Mouse (Mus musculus): ENCODE results near the gene Nkd1. TPM values are rescaled to one million over a fixed set of nuclear protein-coding genes. Genes with fewer than 3 reads are reported as not detected.
A peak's percentile ranks its signal among the peaks of the same experiment; 100 is the strongest.

Nkd1 gene
- polyA plus RNA-seq, 1 experiment = 68.5 TPM

DNA sequence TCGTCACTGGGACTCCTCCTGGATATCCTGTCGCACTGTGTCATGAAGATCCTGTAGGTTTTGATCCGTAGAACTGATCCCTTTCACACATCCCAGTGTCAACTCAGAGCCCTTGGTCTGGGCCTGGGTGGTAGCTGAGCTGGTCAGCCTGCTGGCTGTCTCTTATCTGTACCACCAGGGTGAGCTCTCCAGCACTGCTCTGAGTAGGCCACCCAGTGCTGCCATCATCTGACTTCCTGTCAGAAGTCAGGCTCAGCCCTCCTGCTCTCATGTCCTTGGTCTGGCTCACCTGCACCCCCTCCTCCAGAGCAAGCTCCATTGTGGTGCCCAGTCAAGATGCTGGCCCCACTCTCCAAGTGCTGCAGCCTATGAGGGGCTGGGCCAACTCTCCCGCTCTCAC, 18.8 kb downstream of the Nkd1 start:
- TF ChIP-seq POLR2A (IDR thresholded peaks at IDR 0.05; ENCODE audit: borderline replicate concordance, extremely low read depth, insufficient read depth, insufficient read length, poor library complexity, severe bottlenecking) (no peak), CTCF (IDR thresholded peaks at IDR 0.05; ENCODE audit: borderline replicate concordance, extremely low read depth, insufficient read depth, insufficient read length) (no peak)

GRCm38 (mm10) chr8:88542596-88543213, 21.6 kb downstream of the Nkd1 start:
- TF ChIP-seq CTCF (IDR thresholded peaks at IDR 0.05; ENCODE audit: borderline replicate concordance, extremely low read depth, insufficient read depth, insufficient read length) (no peak), POLR2A (IDR thresholded peaks at IDR 0.05; ENCODE audit: borderline replicate concordance, extremely low read depth, insufficient read depth, insufficient read length, poor library complexity, severe bottlenecking) (no peak)
- no peak for DNase-seq (ENCODE audit: low read depth)

More for the DNA sequence above, 18.8 kb downstream of the Nkd1 start:
- DNase-seq (ENCODE audit: low read depth) = no peak

- no peak for TF ChIP-seq CTCF (IDR thresholded peaks at IDR 0.05; ENCODE audit: borderline replicate concordance, extremely low read depth, insufficient read depth, insufficient read length)
- no peak for TF ChIP-seq POLR2A (IDR thresholded peaks at IDR 0.05; ENCODE audit: borderline replicate concordance, extremely low read depth, insufficient read depth, insufficient read length, poor library complexity, severe bottlenecking)
- DNase-seq (ENCODE audit: low read depth) = no peak
Measured at GRCm38 (mm10) chr8:88544677-88545076, 23.5 kb downstream of the Nkd1 start.

DNA sequence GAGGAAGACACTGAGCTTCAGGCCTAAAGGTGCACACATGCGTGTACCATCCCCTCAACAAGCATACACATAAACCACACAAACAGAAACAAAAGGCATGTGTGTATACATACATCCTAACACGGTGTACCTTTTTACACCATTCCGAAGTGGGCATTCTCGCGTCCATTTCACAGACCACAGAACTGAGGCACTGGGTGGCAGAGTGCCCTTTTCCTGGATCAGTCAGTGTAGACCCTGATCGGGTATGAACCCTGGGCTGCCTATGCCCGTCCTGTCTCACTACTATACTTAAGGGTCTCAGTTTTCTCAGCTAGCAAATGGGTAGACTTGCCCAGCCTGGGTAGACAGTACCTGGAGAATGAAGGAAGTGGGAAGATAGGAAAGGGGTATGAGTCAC, 24.3 kb downstream of the Nkd1 start:
- TF ChIP-seq CTCF (IDR thresholded peaks at IDR 0.05; ENCODE audit: borderline replicate concordance, extremely low read depth, insufficient read depth, insufficient read length) = no peak
- TF ChIP-seq POLR2A (IDR thresholded peaks at IDR 0.05; ENCODE audit: borderline replicate concordance, extremely low read depth, insufficient read depth, insufficient read length, poor library complexity, severe bottlenecking) = no peak
- no peak for DNase-seq (ENCODE audit: low read depth)

DNA sequence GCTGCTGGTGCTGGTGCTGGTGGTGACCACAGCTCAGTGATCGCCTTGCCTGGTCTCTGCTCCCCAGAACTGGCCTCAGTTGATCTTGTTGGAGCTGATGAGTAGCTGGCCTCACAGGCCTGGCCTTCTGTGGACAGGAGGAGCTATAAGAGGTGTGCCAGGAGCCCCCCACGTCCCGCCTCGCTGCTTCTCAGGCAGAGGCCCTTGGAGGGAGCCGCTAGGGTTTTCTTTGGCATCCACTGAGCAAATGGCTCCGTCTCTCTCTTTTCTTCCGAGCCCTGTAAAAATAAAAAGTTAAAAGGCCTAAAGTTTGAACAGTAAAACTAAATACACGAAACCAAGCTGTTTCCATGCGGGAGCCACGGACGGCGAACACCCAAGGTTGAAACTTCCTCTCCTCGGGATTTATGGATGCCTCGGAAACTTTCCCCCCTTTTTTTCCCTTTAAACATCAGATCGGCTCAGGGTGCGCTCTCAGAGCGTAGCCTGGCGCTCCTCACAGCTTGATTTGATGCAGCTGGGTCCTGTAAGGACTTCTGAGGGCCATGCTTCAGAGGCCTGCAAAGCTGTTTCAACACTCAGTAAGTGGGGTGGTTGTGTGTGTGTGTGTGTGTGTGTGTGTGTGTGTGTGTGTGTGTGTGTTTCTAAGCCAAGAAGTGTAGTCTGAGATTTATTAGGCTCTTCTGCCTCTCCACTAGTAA, 25.0 kb downstream of the Nkd1 start:
- TF ChIP-seq POLR2A (IDR thresholded peaks at IDR 0.05; ENCODE audit: borderline replicate concordance, extremely low read depth, insufficient read depth, insufficient read length, poor library complexity, severe bottlenecking) = no peak
- TF ChIP-seq CTCF (IDR thresholded peaks at IDR 0.05; ENCODE audit: borderline replicate concordance, extremely low read depth, insufficient read depth, insufficient read length) = no peak

GRCm38 (mm10) chr8:88555669-88556068, 34.5 kb downstream of the Nkd1 start:
- no peak for TF ChIP-seq CTCF (IDR thresholded peaks at IDR 0.05; ENCODE audit: borderline replicate concordance, extremely low read depth, insufficient read depth, insufficient read length)
- no peak for TF ChIP-seq POLR2A (IDR thresholded peaks at IDR 0.05; ENCODE audit: borderline replicate concordance, extremely low read depth, insufficient read depth, insufficient read length, poor library complexity, severe bottlenecking)
- DNase-seq (ENCODE audit: low read depth) = no peak

More for the DNA sequence above, 25.0 kb downstream of the Nkd1 start:
- DNase-seq (ENCODE audit: low read depth) = peak; percentile 23

DNA sequence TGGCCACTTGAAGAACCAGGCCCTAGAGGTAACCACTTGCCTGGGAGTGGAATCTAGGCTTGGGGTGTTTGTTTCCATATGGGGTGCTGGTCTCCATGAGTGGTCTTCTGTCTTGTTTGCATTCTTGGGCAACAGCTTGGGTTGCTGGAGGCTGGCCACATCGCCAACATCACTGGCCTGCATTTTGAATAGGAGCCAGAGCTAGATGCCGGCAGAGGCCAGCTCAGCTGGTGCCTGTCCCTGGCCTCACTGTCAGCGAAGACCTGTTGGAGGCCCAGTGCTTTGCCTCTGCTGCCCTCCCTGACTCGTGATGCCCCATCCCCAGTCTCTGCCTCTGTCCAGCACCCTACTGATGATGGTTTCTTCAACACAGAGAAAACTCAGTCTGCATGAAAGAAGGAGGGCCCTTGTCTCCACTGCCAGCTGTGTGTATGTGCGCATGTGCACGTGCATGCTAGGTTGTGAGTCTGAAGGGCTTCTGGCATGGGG, 38.9 kb downstream of the Nkd1 start:
- TF ChIP-seq POLR2A (IDR thresholded peaks at IDR 0.05; ENCODE audit: borderline replicate concordance, extremely low read depth, insufficient read depth, insufficient read length, poor library complexity, severe bottlenecking) (no peak), CTCF (IDR thresholded peaks at IDR 0.05; ENCODE audit: borderline replicate concordance, extremely low read depth, insufficient read depth, insufficient read length) (no peak)
- no peak for DNase-seq (ENCODE audit: low read depth)

- DNase-seq (ENCODE audit: low read depth) = no peak
Measured at GRCm38 (mm10) chr8:88561402-88561801, 40.2 kb downstream of the Nkd1 start.

GRCm38 (mm10) chr8:88564256-88564903, 43.2 kb downstream of the Nkd1 start:
- no peak for DNase-seq (ENCODE audit: low read depth)
- no peak for TF ChIP-seq CTCF (IDR thresholded peaks at IDR 0.05; ENCODE audit: borderline replicate concordance, extremely low read depth, insufficient read depth, insufficient read length)
- no peak for TF ChIP-seq POLR2A (IDR thresholded peaks at IDR 0.05; ENCODE audit: borderline replicate concordance, extremely low read depth, insufficient read depth, insufficient read length, poor library complexity, severe bottlenecking)

More at GRCm38 (mm10) chr8:88561402-88561801, 40.2 kb downstream of the Nkd1 start:
- no peak for TF ChIP-seq POLR2A (IDR thresholded peaks at IDR 0.05; ENCODE audit: borderline replicate concordance, extremely low read depth, insufficient read depth, insufficient read length, poor library complexity, severe bottlenecking)

GRCm38 (mm10) chr8:88566119-88566518, 45.0 kb downstream of the Nkd1 start:
- no peak for DNase-seq (ENCODE audit: low read depth)
- no peak for TF ChIP-seq POLR2A (IDR thresholded peaks at IDR 0.05; ENCODE audit: borderline replicate concordance, extremely low read depth, insufficient read depth, insufficient read length, poor library complexity, severe bottlenecking)
- no peak for TF ChIP-seq CTCF (IDR thresholded peaks at IDR 0.05; ENCODE audit: borderline replicate concordance, extremely low read depth, insufficient read depth, insufficient read length)

GRCm38 (mm10) chr8:88567314-88568121, 46.4 kb downstream of the Nkd1 start:
- peak; percentile 50; the same call in 1 of the 2 replicates for TF ChIP-seq CTCF (IDR thresholded peaks at IDR 0.05; ENCODE audit: borderline replicate concordance, extremely low read depth, insufficient read depth, insufficient read length)
- TF ChIP-seq POLR2A (IDR thresholded peaks at IDR 0.05; ENCODE audit: borderline replicate concordance, extremely low read depth, insufficient read depth, insufficient read length, poor library complexity, severe bottlenecking) = no peak
- peak; percentile 83 for DNase-seq (ENCODE audit: low read depth)

Measured in brain, embryonic 14.5 days (tissue).